Mouse (Mus musculus): ENCODE measurements around the gene Ccndbp1. TPM values are rescaled to one million over a fixed set of nuclear protein-coding genes. Genes with fewer than 3 reads are reported as not detected.

Gene Ccndbp1
- total and polyA plus RNA-seq, 3 experiments: 23.4 to 38.8 (median 33.4) TPM

- Histone ChIP-seq H3K4me1 (ENCODE audit: control insufficient read depth in 1 of 2, insufficient read depth in 2 of 2) (peaks cover 0 to 10% of the 10 kb centered on the region in 2 experiments; a peak in 2 of 4 replicates), H3K27ac (ENCODE audit: insufficient read depth, low read depth) (peak overlapping the region; percentile 65), H3K36me3 (replicated peaks in 1 of 2; ENCODE audit: control insufficient read depth in 1 of 2, insufficient read depth in 1 of 2, low read length in 1 of 2) (peaks cover 0 to 2% of the 10 kb centered on the region in 2 experiments), H3K9ac (ENCODE audit: insufficient read depth, low read depth) (peak overlapping the region; percentile 27), H3K4me2 (ENCODE audit: insufficient read depth, low read depth, poor library complexity, severe bottlenecking) (peak overlapping the region; percentile 95), H3K79me2 (replicated peaks; ENCODE audit: control insufficient read depth, extremely low read depth, insufficient read depth, poor library complexity, severe bottlenecking) (peaks cover 5% of the 10 kb centered on the region; the same call in 1 of the 2 replicates), H3K9me3 (replicated peaks; ENCODE audit: low read length) (no peaks in the 10 kb centered on the region), H3K27me3 (replicated peaks) (no peaks in the 10 kb centered on the region), H3K4me3 (replicated peaks in 1 of 3; ENCODE audit: low read depth in 2 of 3, low read length in 2 of 3, poor library complexity in 1 of 3) (peak overlapping the region; percentile 68 to 78 (median 70))
- no peak for DNase-seq (ENCODE audit: extremely low read depth)
- TF ChIP-seq ZKSCAN1 (IDR thresholded peaks at IDR 0.05; ENCODE audit: borderline replicate concordance, low read depth, low read length) (no peak), ZMIZ1 (IDR thresholded peaks at IDR 0.05; ENCODE audit: low read depth, low read length) (no peak), MAFK (IDR thresholded peaks at IDR 0.05; ENCODE audit: insufficient replicate concordance, low read length) (no peak), USF1 (IDR thresholded peaks at IDR 0.05; ENCODE audit: low read depth, low read length) (no peak), SMC3 (IDR thresholded peaks at IDR 0.05; ENCODE audit: low read depth, low read length) (no peak), GABPA (IDR thresholded peaks at IDR 0.05; ENCODE audit: insufficient replicate concordance, low read depth, low read length) (no peak), JUND (conservative IDR thresholded peaks at IDR 0.05; ENCODE audit: low read depth, low read length) (no peak; the same call in 1 of the 2 replicates), IRF4 (IDR thresholded peaks at IDR 0.05; ENCODE audit: low read depth, low read length) (no peak), SIN3A (IDR thresholded peaks at IDR 0.05; ENCODE audit: low read length) (0 out of 2 replicates have a peak, but pooled peaks have one; percentile 47), NRF1 (IDR thresholded peaks at IDR 0.05; ENCODE audit: low read depth, low read length) (no peak), MXI1 (IDR thresholded peaks at IDR 0.05; ENCODE audit: low read depth, low read length) (peak; percentile 37; the same call in 1 of the 2 replicates), TBP (conservative IDR thresholded peaks at IDR 0.05; ENCODE audit: low read depth, low read length) (no peak), CHD2 (IDR thresholded peaks at IDR 0.05; ENCODE audit: low read length) (no peak), NELFE (IDR thresholded peaks at IDR 0.05; ENCODE audit: low read depth, low read length) (no peak; the same call in 1 of the 2 replicates), MAX (IDR thresholded peaks at IDR 0.05; ENCODE audit: low read length) (peak; percentile 54), BHLHE40 (IDR thresholded peaks at IDR 0.05; ENCODE audit: low read depth, low read length) (peak; percentile 91), POLR2A (IDR thresholded peaks at IDR 0.05; ENCODE audit: low read depth, low read length) (no peak)
- in situ Hi-C loops (cut with MboI; ENCODE audit: low pct_ligation_motif_present, low pct_unique_long_range_greater_than_20kb, low sequenced_read_pairs): no loop called here
- dilution Hi-C loops (cut with MboI; ENCODE audit: extremely low pct_ligation_motif_present, extremely low pct_unique_long_range_greater_than_20kb, low sequenced_read_pairs): no loop called here
These were observed 30.1 kb upstream of the Ccndbp1 start for GRCm38 (mm10) chr2:120977926-120978692.

GRCm38 (mm10) chr2:120978693-120979037, 29.5 kb upstream of the Ccndbp1 start:
- Histone ChIP-seq H3K9me3 (replicated peaks; ENCODE audit: low read length) (no peaks in the 10 kb centered on the region), H3K4me2 (ENCODE audit: insufficient read depth, low read depth, poor library complexity, severe bottlenecking) (no peak overlapping the region), H3K4me1 (ENCODE audit: control insufficient read depth in 1 of 2, insufficient read depth in 2 of 2) (peaks cover 0 to 9% of the 10 kb centered on the region in 2 experiments; a peak in 2 of 4 replicates), H3K4me3 (replicated peaks in 1 of 3; ENCODE audit: low read depth in 2 of 3, low read length in 2 of 3, poor library complexity in 1 of 3) (no peak overlapping the region), H3K27ac (ENCODE audit: insufficient read depth, low read depth) (no peak overlapping the region), H3K27me3 (replicated peaks) (no peaks in the 10 kb centered on the region), H3K9ac (ENCODE audit: insufficient read depth, low read depth) (no peak overlapping the region), H3K79me2 (replicated peaks; ENCODE audit: control insufficient read depth, extremely low read depth, insufficient read depth, poor library complexity, severe bottlenecking) (peaks cover 5% of the 10 kb centered on the region; the same call in 1 of the 2 replicates), H3K36me3 (replicated peaks in 1 of 2; ENCODE audit: control insufficient read depth in 1 of 2, insufficient read depth in 1 of 2, low read length in 1 of 2) (peaks cover 0 to 2% of the 10 kb centered on the region in 2 experiments)
- in situ Hi-C loops (cut with MboI; ENCODE audit: low pct_ligation_motif_present, low pct_unique_long_range_greater_than_20kb, low sequenced_read_pairs): no loop called here
- dilution Hi-C loops (cut with MboI; ENCODE audit: extremely low pct_ligation_motif_present, extremely low pct_unique_long_range_greater_than_20kb, low sequenced_read_pairs): no loop called here
- TF ChIP-seq POLR2AphosphoS2 (IDR thresholded peaks at IDR 0.05; ENCODE audit: low read depth, low read length): no peak
- TF ChIP-seq CTCF (conservative IDR thresholded peaks at IDR 0.05 in 1 of 2, IDR thresholded peaks at IDR 0.05 in 1 of 2; ENCODE audit: low read depth in 2 of 2, low read length in 2 of 2): peak in 1 of 2 experiments; percentile 40; a peak in 2 of 4 replicates
- DNase-seq (ENCODE audit: extremely low read depth): no peak

Data from CH12.LX (cell line).